Mouse (Mus musculus) kidney, adult 2 months (tissue): Measurements from ENCODE around the gene Rnf114. TPM values are rescaled to one million over a fixed set of nuclear protein-coding genes. Genes with fewer than 3 reads are reported as not detected.

ENCODE experiments used
- DNase-seq: peaks from one replicate; pipeline ENCODE4 v3.0.0; 2021
- H3K27ac ChIP-seq: fragments of 200-500 bp; 2 replicates; pipeline ENCODE4 v1.5.1; 2012; ENCODE audit warnings: low read depth, low read length, control low read depth, inconsistent platforms; ENCODE audit not compliant: insufficient read depth
- H3K27me3 ChIP-seq: fragments of 200-500 bp; replicated peaks from 2 replicates; pipeline ENCODE4 v1.6.1; 2012; ENCODE audit warnings: mild to moderate bottlenecking, moderate library complexity, low read length, inconsistent platforms; ENCODE audit not compliant: control insufficient read depth, insufficient read depth
- H3K36me3 ChIP-seq: fragments of 200-500 bp; 2 replicates; pipeline ENCODE4 v1.6.1; 2012; ENCODE audit warnings: mild to moderate bottlenecking, moderate library complexity, low read length, inconsistent platforms; ENCODE audit not compliant: control insufficient read depth, insufficient read depth
- H3K4me1 ChIP-seq: fragments of 200-500 bp; 2 replicates; pipeline ENCODE4 v1.6.1; 2011; ENCODE audit warnings: low read length; ENCODE audit not compliant: control insufficient read depth, insufficient read depth
- H3K4me3 ChIP-seq: fragments of 200-500 bp; 2 replicates; pipeline ENCODE4 v1.5.1; 2011; ENCODE audit warnings: mild to moderate bottlenecking, low read depth, low read length, control low read depth; ENCODE audit not compliant: insufficient read depth
- CTCF ChIP-seq: fragments of 200-500 bp; conservative IDR thresholded peaks from 2 replicates; pipeline ENCODE4 v1.5.1; 2011; ENCODE audit warnings: low read depth, mild to moderate bottlenecking, control low read depth, low read length, moderate library complexity, mixed read lengths; ENCODE audit not compliant: insufficient read depth, insufficient read length
- POLR2A ChIP-seq: fragments of 200-500 bp; IDR thresholded peaks from one replicate; pipeline ENCODE4 v1.6.1; 2011; ENCODE audit warnings: low read depth, low read length, control low read depth
- WGBS: fragments of 180-500 bp; shearing (Covaris S2); methylation state at CpG from one replicate; pipeline ENCODE4 v1.1.7; 2018; 5-methylcytosine and 5-hydroxymethylcytosine counted together
- polyA plus RNA-seq: library from polyadenylated mRNA; depleted of rRNA; stranded (reverse); fragments of >200 nt; gene quantifications from 2 replicates; pipeline ENCODE4 v1.2.3, GENCODE M21; 2012

Gene Rnf114
- polyA plus RNA-seq, 1 experiment: 98.2 TPM

GRCm38 (mm10) chr2:167484932-167485331, 7.5 kb upstream of the Rnf114 start:
- H3K27ac ChIP-seq: no peak overlapping the region
- H3K4me1 ChIP-seq: peaks cover 35% of the 10 kb centered on the region
- H3K4me3 ChIP-seq: no peak overlapping the region
- no peaks in the 10 kb centered on the region for H3K27me3 ChIP-seq
- no peak for TF ChIP-seq POLR2A
- H3K36me3 ChIP-seq: peaks cover 4% of the 10 kb centered on the region
- WGBS: 86% methylated on average over 11 of the region's 11 CpGs
- no peak for DNase-seq

- 22% methylated on average over 7 of the region's 7 CpGs for WGBS
- Histone ChIP-seq H3K4me1 (peaks cover 35% of the 10 kb centered on the region), H3K27me3 (no peaks in the 10 kb centered on the region), H3K4me3 (no peak overlapping the region), H3K36me3 (peaks cover 4% of the 10 kb centered on the region), H3K27ac (peak overlapping the region; percentile 36)
- TF ChIP-seq POLR2A (no peak), CTCF (no peak)
- DNase-seq: peak; percentile 89
Observed at GRCm38 (mm10) chr2:167485501-167486377, 6.7 kb upstream of the Rnf114 start.

GRCm38 (mm10) chr2:167486573-167486972, 5.9 kb upstream of the Rnf114 start:
- DNase-seq: no peak
- TF ChIP-seq CTCF (no peak), POLR2A (no peak)
- H3K4me1 ChIP-seq: peaks cover 42% of the 10 kb centered on the region
- H3K27me3 ChIP-seq: no peaks in the 10 kb centered on the region
- no peak overlapping the region for H3K4me3 ChIP-seq
- 74% methylated on average over 4 of the region's 4 CpGs for WGBS
- peaks cover 4% of the 10 kb centered on the region for H3K36me3 ChIP-seq
- H3K27ac ChIP-seq: no peak overlapping the region

GRCm38 (mm10) chr2:167487551-167487950, 4.9 kb upstream of the Rnf114 start:
- H3K4me1 ChIP-seq: peaks cover 44% of the 10 kb centered on the region
- H3K27ac ChIP-seq: no peak overlapping the region
- H3K27me3 ChIP-seq: no peaks in the 10 kb centered on the region
- 74% methylated on average over 6 of the region's 6 CpGs for WGBS
- no peak overlapping the region for H3K4me3 ChIP-seq
- TF ChIP-seq POLR2A (no peak), CTCF (no peak)
- no peak for DNase-seq
- peaks cover 4% of the 10 kb centered on the region for H3K36me3 ChIP-seq

GRCm38 (mm10) chr2:167487994-167488393, 4.5 kb upstream of the Rnf114 start:
- Histone ChIP-seq H3K36me3 (peaks cover 4% of the 10 kb centered on the region), H3K27ac (no peak overlapping the region), H3K4me1 (peaks cover 40% of the 10 kb centered on the region), H3K4me3 (no peak overlapping the region), H3K27me3 (no peaks in the 10 kb centered on the region)
- 60% methylated on average over 6 of the region's 6 CpGs for WGBS
- no peak for DNase-seq
- no peak for TF ChIP-seq POLR2A
- no peak for TF ChIP-seq CTCF

- no peak overlapping the region for H3K4me3 ChIP-seq
- no peak overlapping the region for H3K27ac ChIP-seq
- H3K27me3 ChIP-seq: no peaks in the 10 kb centered on the region
- DNase-seq: no peak
- 65% methylated on average over 4 of the region's 4 CpGs for WGBS
- TF ChIP-seq CTCF (no peak), POLR2A (no peak)
- no peaks in the 10 kb centered on the region for H3K36me3 ChIP-seq
- peaks cover 30% of the 10 kb centered on the region for H3K4me1 ChIP-seq
Observed at GRCm38 (mm10) chr2:167490813-167491525, 1.5 kb upstream of the Rnf114 start.
